Mouse (Mus musculus): Measurements from ENCODE around the gene Sema3d.

GRCm38 (mm10) chr5:12541268-12541667, 158.1 kb downstream of the Sema3d start:
- TF ChIP-seq EP300 (IDR thresholded peaks at IDR 0.05), result no peak
- TF ChIP-seq CTCF (IDR thresholded peaks at IDR 0.05), result peak; percentile 67
